Mouse (Mus musculus): ENCODE data around the gene Fzd7. TPM values are rescaled to one million over a fixed set of nuclear protein-coding genes. Genes with fewer than 3 reads are reported as not detected.

Gene Fzd7
- polyA plus RNA-seq, 1 experiment from 2014 or later, result 1.1 TPM

DNA sequence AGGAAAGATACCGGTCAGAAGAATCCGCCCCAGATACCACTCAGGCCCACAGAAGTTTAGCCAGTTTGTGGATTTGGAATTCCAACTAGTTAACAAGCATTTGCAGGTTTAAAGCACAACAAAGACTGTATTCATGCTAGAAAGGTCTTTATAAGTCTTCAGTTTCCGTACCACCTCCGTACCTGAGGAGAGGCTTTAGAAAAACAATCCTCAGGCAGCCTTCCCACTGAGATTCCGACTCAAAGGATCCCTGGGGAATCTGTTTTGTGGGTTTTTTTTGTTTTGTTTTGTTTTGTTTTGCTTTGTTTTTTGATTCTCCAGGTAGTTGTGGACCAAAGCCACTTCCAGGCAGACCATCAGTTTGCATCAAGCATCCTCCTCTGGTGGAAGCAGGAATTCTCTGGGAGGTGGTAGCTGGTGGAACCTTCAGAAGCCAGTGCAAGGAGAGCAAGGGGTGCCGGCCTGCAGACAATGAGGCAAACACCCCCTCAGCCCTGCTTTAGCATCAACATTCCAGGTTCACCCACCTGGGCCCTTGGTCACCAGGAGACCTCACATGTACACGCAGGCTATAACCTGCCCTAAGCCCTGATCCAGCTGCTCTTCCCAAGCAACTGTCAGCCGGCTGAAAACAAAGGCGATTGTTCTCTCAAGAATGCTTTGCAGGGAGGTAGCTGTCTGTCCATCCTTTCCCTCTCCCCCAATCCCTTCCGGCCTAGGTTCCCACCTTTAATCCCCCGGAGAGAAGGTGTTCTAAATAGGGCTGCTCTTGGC lies 33.5 kb upstream of the Fzd7 start:
- Histone ChIP-seq H3K9me3 (replicated peaks) (no peaks in the 10 kb centered on the region), H3K27me3 (no peaks in the 10 kb centered on the region), H3K36me3 (replicated peaks) (no peaks in the 10 kb centered on the region), H3K9ac (no peak overlapping the region), H3K27ac (replicated peaks) (no peak overlapping the region), H3K4me1 (replicated peaks) (0 out of 2 replicates have a peak, but pooled peaks cover 3% of the 10 kb centered on the region), H3K4me2 (no peak overlapping the region), H3K4me3 (replicated peaks) (no peak overlapping the region)
- no peak for ATAC-seq (ENCODE audit: insufficient read depth)
- 66% methylated on average over 11 of the region's 11 CpGs for WGBS (ENCODE audit: insufficient replicate concordance)

GRCm38 (mm10) chr1:59449423-59449822 lies 32.8 kb upstream of the Fzd7 start:
- no peaks in the 10 kb centered on the region for H3K9me3 ChIP-seq (replicated peaks)
- no peak overlapping the region for H3K4me3 ChIP-seq (replicated peaks)
- no peak overlapping the region for H3K27ac ChIP-seq (replicated peaks)
- H3K27me3 ChIP-seq, result no peaks in the 10 kb centered on the region
- H3K4me2 ChIP-seq, result no peak overlapping the region
- no peak for ATAC-seq (ENCODE audit: insufficient read depth)
- H3K4me1 ChIP-seq (replicated peaks), result 0 out of 2 replicates have a peak, but pooled peaks cover 3% of the 10 kb centered on the region
- no peak overlapping the region for H3K9ac ChIP-seq
- WGBS (ENCODE audit: insufficient replicate concordance), result 56% methylated on average over 11 of the region's 11 CpGs
- no peaks in the 10 kb centered on the region for H3K36me3 ChIP-seq (replicated peaks)

GRCm38 (mm10) chr1:59450896-59451295 lies 31.3 kb upstream of the Fzd7 start:
- no peaks in the 10 kb centered on the region for H3K27me3 ChIP-seq
- 0 out of 2 replicates have a peak, but pooled peaks cover 3% of the 10 kb centered on the region for H3K4me1 ChIP-seq (replicated peaks)
- 75% methylated on average over 11 of the region's 11 CpGs for WGBS (ENCODE audit: insufficient replicate concordance)
- no peak overlapping the region for H3K27ac ChIP-seq (replicated peaks)
- no peaks in the 10 kb centered on the region for H3K9me3 ChIP-seq (replicated peaks)
- ATAC-seq (ENCODE audit: insufficient read depth), result no peak
- H3K36me3 ChIP-seq (replicated peaks), result no peaks in the 10 kb centered on the region
- H3K9ac ChIP-seq, result no peak overlapping the region
- no peak overlapping the region for H3K4me3 ChIP-seq (replicated peaks)
- H3K4me2 ChIP-seq, result no peak overlapping the region

GRCm38 (mm10) chr1:59451584-59451983 lies 30.6 kb upstream of the Fzd7 start:
- no peaks in the 10 kb centered on the region for H3K27me3 ChIP-seq
- H3K4me3 ChIP-seq (replicated peaks), result no peak overlapping the region
- ATAC-seq (ENCODE audit: insufficient read depth), result no peak
- H3K9me3 ChIP-seq (replicated peaks), result no peaks in the 10 kb centered on the region
- H3K36me3 ChIP-seq (replicated peaks), result no peaks in the 10 kb centered on the region
- WGBS (ENCODE audit: insufficient replicate concordance), result 47% methylated on average over 9 of the region's 9 CpGs
- H3K27ac ChIP-seq (replicated peaks), result no peak overlapping the region
- no peaks in the 10 kb centered on the region for H3K4me1 ChIP-seq (replicated peaks)
- no peak overlapping the region for H3K4me2 ChIP-seq
- no peak overlapping the region for H3K9ac ChIP-seq

GRCm38 (mm10) chr1:59456825-59457224 lies 25.4 kb upstream of the Fzd7 start:
- no peak overlapping the region for H3K27ac ChIP-seq (replicated peaks)
- H3K27me3 ChIP-seq, result no peaks in the 10 kb centered on the region
- no peaks in the 10 kb centered on the region for H3K36me3 ChIP-seq (replicated peaks)
- no peak overlapping the region for H3K4me3 ChIP-seq (replicated peaks)
- WGBS (ENCODE audit: insufficient replicate concordance), result 42% methylated on average over 3 of the region's 3 CpGs
- no peak overlapping the region for H3K4me2 ChIP-seq
- no peaks in the 10 kb centered on the region for H3K9me3 ChIP-seq (replicated peaks)
- no peak overlapping the region for H3K9ac ChIP-seq
- no peak for ATAC-seq (ENCODE audit: insufficient read depth)
- H3K4me1 ChIP-seq (replicated peaks), result no peaks in the 10 kb centered on the region

GRCm38 (mm10) chr1:59457873-59458272 lies 24.4 kb upstream of the Fzd7 start:
- Histone ChIP-seq H3K9ac (no peak overlapping the region), H3K4me3 (replicated peaks) (no peak overlapping the region), H3K4me1 (replicated peaks) (no peaks in the 10 kb centered on the region), H3K36me3 (replicated peaks) (no peaks in the 10 kb centered on the region), H3K9me3 (replicated peaks) (no peaks in the 10 kb centered on the region), H3K27me3 (no peaks in the 10 kb centered on the region), H3K27ac (replicated peaks) (no peak overlapping the region), H3K4me2 (no peak overlapping the region)
- 55% methylated on average over 4 of the region's 4 CpGs for WGBS (ENCODE audit: insufficient replicate concordance)
- no peak for ATAC-seq (ENCODE audit: insufficient read depth)

DNA sequence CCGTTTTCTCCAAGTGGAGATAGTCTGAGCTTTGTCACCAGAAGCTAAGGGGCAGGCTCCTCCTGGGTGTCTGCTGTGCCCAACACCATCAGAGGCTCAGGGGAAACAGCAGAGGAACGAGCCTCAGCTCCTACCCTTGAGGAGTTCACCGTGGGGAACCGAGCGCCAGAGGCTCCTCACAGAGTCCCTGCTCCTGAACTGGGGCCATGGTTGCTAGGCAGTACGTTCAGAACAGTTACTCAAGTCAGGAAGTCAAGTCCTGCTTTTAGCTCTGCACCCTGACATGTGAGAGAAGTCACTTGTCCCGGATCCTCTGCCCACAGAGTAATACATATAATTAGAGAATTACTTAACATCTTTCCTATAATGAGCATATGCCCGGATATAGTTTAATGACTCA lies 23.3 kb upstream of the Fzd7 start:
- Histone ChIP-seq H3K27ac (replicated peaks) (no peak overlapping the region), H3K9me3 (replicated peaks) (no peaks in the 10 kb centered on the region), H3K36me3 (replicated peaks) (no peaks in the 10 kb centered on the region), H3K4me1 (replicated peaks) (no peaks in the 10 kb centered on the region), H3K9ac (no peak overlapping the region), H3K4me3 (replicated peaks) (no peak overlapping the region), H3K27me3 (no peaks in the 10 kb centered on the region), H3K4me2 (no peak overlapping the region)
- WGBS (ENCODE audit: insufficient replicate concordance), result 36% methylated on average over 8 of the region's 8 CpGs
- ATAC-seq (ENCODE audit: insufficient read depth), result no peak

- no peak overlapping the region for H3K4me3 ChIP-seq (replicated peaks)
- ATAC-seq (ENCODE audit: insufficient read depth), result no peak
- H3K4me1 ChIP-seq (replicated peaks), result peaks cover 5% of the 10 kb centered on the region; the same call in 1 of the 2 replicates
- no peaks in the 10 kb centered on the region for H3K27me3 ChIP-seq
- no peak overlapping the region for H3K9ac ChIP-seq
- H3K9me3 ChIP-seq (replicated peaks), result no peaks in the 10 kb centered on the region
- H3K36me3 ChIP-seq (replicated peaks), result no peaks in the 10 kb centered on the region
- H3K4me2 ChIP-seq, result no peak overlapping the region
- no peak overlapping the region for H3K27ac ChIP-seq (replicated peaks)
- WGBS (ENCODE audit: insufficient replicate concordance), result 53% methylated on average over 17 of the region's 17 CpGs
These were observed 17.3 kb upstream of the Fzd7 start for GRCm38 (mm10) chr1:59464696-59465639.

DNA sequence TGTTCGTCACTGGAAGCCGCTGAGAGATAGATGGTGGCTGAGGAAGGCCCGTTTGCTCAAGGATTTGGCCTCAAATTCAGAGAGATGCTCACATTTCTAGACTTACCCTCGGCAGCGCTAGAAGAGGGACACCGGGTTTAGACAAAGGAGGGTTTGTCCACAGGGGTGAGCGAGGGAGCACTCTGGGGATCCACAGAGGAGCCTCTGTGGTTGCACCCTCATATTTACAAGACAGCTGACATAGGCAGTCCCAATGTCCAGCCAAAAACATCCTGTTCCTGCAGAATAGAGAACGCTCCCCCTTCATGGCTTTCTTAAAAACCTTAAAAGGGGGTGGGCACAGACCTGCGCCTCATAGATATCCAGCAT lies 16.6 kb upstream of the Fzd7 start:
- H3K4me3 ChIP-seq (replicated peaks), result no peak overlapping the region
- H3K27me3 ChIP-seq, result no peaks in the 10 kb centered on the region
- H3K9ac ChIP-seq, result no peak overlapping the region
- WGBS (ENCODE audit: insufficient replicate concordance), result 75% methylated on average over 9 of the region's 9 CpGs
- H3K4me1 ChIP-seq (replicated peaks), result peaks cover 5% of the 10 kb centered on the region; the same call in 1 of the 2 replicates
- H3K4me2 ChIP-seq, result no peak overlapping the region
- no peaks in the 10 kb centered on the region for H3K36me3 ChIP-seq (replicated peaks)
- no peaks in the 10 kb centered on the region for H3K9me3 ChIP-seq (replicated peaks)
- no peak overlapping the region for H3K27ac ChIP-seq (replicated peaks)
- no peak for ATAC-seq (ENCODE audit: insufficient read depth)

DNA sequence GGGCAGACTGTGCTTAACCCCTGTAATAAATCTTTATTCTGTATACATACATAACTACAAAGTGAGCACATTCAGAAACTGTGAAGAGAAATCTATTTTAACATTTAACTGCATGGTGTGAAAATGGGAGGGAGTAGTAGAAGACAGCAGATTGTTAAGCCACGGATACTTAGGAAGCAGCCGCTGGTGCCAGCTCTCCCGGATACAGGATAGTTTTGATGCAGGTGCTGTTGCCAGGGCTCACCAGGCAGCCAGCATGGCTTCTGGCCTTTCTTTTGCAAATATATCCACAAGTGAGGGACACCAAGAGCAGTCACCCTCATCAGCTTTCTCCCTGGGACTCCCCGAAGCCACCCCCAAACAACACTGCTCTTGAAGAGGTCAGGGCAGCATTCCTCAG lies 13.1 kb upstream of the Fzd7 start:
- Histone ChIP-seq H3K36me3 (replicated peaks) (no peaks in the 10 kb centered on the region), H3K27ac (replicated peaks) (no peak overlapping the region), H3K9ac (no peak overlapping the region), H3K27me3 (no peaks in the 10 kb centered on the region), H3K4me1 (replicated peaks) (peaks cover 5% of the 10 kb centered on the region; the same call in 1 of the 2 replicates), H3K4me3 (replicated peaks) (no peak overlapping the region), H3K4me2 (no peak overlapping the region), H3K9me3 (replicated peaks) (no peaks in the 10 kb centered on the region)
- no peak for ATAC-seq (ENCODE audit: insufficient read depth)
- WGBS (ENCODE audit: insufficient replicate concordance), result 61% methylated on average over 4 of the region's 4 CpGs

GRCm38 (mm10) chr1:59470766-59471165 lies 11.5 kb upstream of the Fzd7 start:
- H3K4me1 ChIP-seq (replicated peaks), result peaks cover under 1% of the 10 kb centered on the region; the same call in 1 of the 2 replicates
- H3K4me2 ChIP-seq, result no peak overlapping the region
- ATAC-seq (ENCODE audit: insufficient read depth), result no peak
- no peaks in the 10 kb centered on the region for H3K9me3 ChIP-seq (replicated peaks)
- H3K27ac ChIP-seq (replicated peaks), result no peak overlapping the region
- no peaks in the 10 kb centered on the region for H3K27me3 ChIP-seq
- 63% methylated on average over 4 of the region's 4 CpGs for WGBS (ENCODE audit: insufficient replicate concordance)
- H3K9ac ChIP-seq, result no peak overlapping the region
- no peak overlapping the region for H3K4me3 ChIP-seq (replicated peaks)
- H3K36me3 ChIP-seq (replicated peaks), result no peaks in the 10 kb centered on the region

Measured in liver, embryonic 15.5 days (tissue).